14 mouse cellular contexts compared by ENCODE assay signal in the genomic region with DNA sequence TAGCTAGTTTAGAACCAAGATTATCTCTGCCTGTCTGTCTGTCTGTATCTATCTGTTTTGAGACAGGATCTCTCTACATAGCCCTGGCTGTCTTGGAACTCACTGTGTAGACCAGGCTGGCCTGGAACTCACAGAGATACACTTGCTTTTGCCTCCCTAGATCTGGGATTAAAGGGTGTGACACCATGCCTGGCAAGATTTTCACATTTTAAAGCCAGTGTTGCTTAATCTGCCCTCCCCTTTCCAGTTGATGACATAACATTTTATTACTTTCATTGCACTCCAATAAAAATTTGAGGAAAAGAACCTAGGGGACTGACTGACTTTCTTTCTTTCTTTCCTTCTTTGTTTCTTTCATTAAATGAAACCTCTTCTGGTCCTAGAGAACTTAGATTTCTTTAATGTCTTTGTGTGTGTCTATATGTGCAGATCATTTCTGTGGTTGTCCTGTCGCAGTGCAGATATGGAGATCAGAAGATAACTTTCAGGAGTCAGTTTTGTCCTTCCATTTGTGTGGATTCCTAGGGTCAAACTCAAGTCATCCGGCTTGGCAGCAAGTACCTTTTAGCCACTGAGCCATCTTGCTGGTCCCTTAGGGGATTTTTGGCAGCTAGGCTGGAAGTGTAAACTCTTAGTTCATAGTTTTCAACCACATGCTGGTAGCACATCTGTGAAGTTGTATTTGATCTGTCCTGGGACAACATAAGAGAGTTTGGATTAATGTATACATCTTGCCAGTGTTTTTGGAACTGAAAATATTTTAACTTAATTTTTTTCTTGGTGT. TPM values are rescaled to one million over a fixed set of nuclear protein-coding genes. Genes with fewer than 3 reads are reported as not detected.
A peak's percentile ranks its signal among the peaks of the same experiment; 100 is the strongest.
DNase-seq lines count a peak whose midpoint lies in the region; ATAC-seq and TF ChIP-seq lines count a peak whose summit lies in the region.
"Had no signal": no experiment of that assay in that cellular context is flagged by ENCODE, and none has a peak within 500 bp of the region (broad histone marks: within the 10 kb centered on the region; RNA-seq: fewer than 3 reads in every experiment).

No protein-coding gene starts in this region.

- TF ChIP-seq POLR2A in heart, adult 2 months (IDR thresholded peaks at IDR 0.05; ENCODE audit: insufficient read depth, low read depth, low read length) = no peak
- TF ChIP-seq POLR2A in myocyte (IDR thresholded peaks at IDR 0.05; ENCODE audit: insufficient read length, low read depth) = no peak

- no peak overlapping the region for H3K27ac ChIP-seq in heart, embryonic 12.5 days (ENCODE audit: poor library complexity, severe bottlenecking)
- no peak overlapping the region for H3K27ac ChIP-seq in heart, adult 2 months
- H3K27ac ChIP-seq in midbrain, embryonic 11.5 days (ENCODE audit: low read depth, low read length) = no peak overlapping the region
- H3K27ac ChIP-seq in midbrain, postnatal 0 days (ENCODE audit: low read depth, low read length) = no peak overlapping the region
- no peak overlapping the region for H3K27ac ChIP-seq in embryonic facial prominence, embryonic 14.5 days (replicated peaks; ENCODE audit: low read depth, low read length)
- H3K27ac ChIP-seq: layer of hippocampus, adult 2 months; stomach, postnatal 0 days had no signal

- no peak for TF ChIP-seq EP300 in heart, adult 2 months (IDR thresholded peaks at IDR 0.05; ENCODE audit: insufficient read depth, low read depth, low read length)

- peaks cover 3% of the 10 kb centered on the region; the same call in 1 of the 2 replicates for H3K9me3 ChIP-seq in heart, embryonic 12.5 days (replicated peaks)
- no peaks in the 10 kb centered on the region for H3K9me3 ChIP-seq in midbrain, embryonic 11.5 days (ENCODE audit: control insufficient read depth, low read length)
- H3K9me3 ChIP-seq in midbrain, postnatal 0 days (ENCODE audit: low read length) = no peaks in the 10 kb centered on the region
- no peaks in the 10 kb centered on the region for H3K9me3 ChIP-seq in embryonic facial prominence, embryonic 14.5 days (ENCODE audit: control insufficient read depth, low read length)

- ATAC-seq in heart, embryonic 12.5 days (ENCODE audit: insufficient number of reproducible peaks, low FRiP score) = no peak
- ATAC-seq in midbrain, embryonic 11.5 days (ENCODE audit: low FRiP score) = no peak
- no peak for ATAC-seq in midbrain, postnatal 0 days (ENCODE audit: low FRiP score)
- no peak for ATAC-seq in embryonic facial prominence, embryonic 14.5 days (ENCODE audit: low read depth)
- ATAC-seq: midbrain, embryonic 16.5 days had no signal

- H3K79me2 ChIP-seq in heart, adult 2 months (replicated peaks; ENCODE audit: control insufficient read depth, insufficient read depth, low read length) = no peaks in the 10 kb centered on the region; the same call in 1 of the 2 replicates
- H3K79me2 ChIP-seq in myocyte (ENCODE audit: control insufficient read depth, insufficient read depth) = peaks cover 56% of the 10 kb centered on the region

- H3K9ac ChIP-seq in heart, embryonic 12.5 days = no peak overlapping the region
- H3K9ac ChIP-seq in heart, adult 2 months (ENCODE audit: low read depth, low read length) = no peak overlapping the region
- H3K9ac ChIP-seq in midbrain, embryonic 11.5 days (ENCODE audit: low read length) = no peak overlapping the region
- no peak overlapping the region for H3K9ac ChIP-seq in midbrain, postnatal 0 days (replicated peaks; ENCODE audit: low read length, poor library complexity, severe bottlenecking)
- H3K9ac ChIP-seq in embryonic facial prominence, embryonic 14.5 days (ENCODE audit: low read depth, low read length) = no peak overlapping the region

- H3K27me3 ChIP-seq in heart, embryonic 12.5 days (replicated peaks) = no peaks in the 10 kb centered on the region
- H3K27me3 ChIP-seq in heart, adult 2 months (ENCODE audit: control insufficient read depth, insufficient read depth, low read length) = no peaks in the 10 kb centered on the region
- no peaks in the 10 kb centered on the region for H3K27me3 ChIP-seq in midbrain, embryonic 11.5 days (ENCODE audit: control insufficient read depth, insufficient read depth, low read length)
- H3K27me3 ChIP-seq in midbrain, postnatal 0 days (ENCODE audit: insufficient read depth, low read length) = no peaks in the 10 kb centered on the region
- H3K27me3 ChIP-seq in embryonic facial prominence, embryonic 14.5 days (replicated peaks; ENCODE audit: control insufficient read depth, insufficient read depth, low read length) = no peaks in the 10 kb centered on the region
- no peaks in the 10 kb centered on the region for H3K27me3 ChIP-seq in myocyte (ENCODE audit: control insufficient read depth, insufficient read depth, insufficient read length)

- WGBS in heart, embryonic 12.5 days = 72% methylated on average over 2 of the region's 2 CpGs
- 41% methylated on average over 2 of the region's 2 CpGs for WGBS in heart, adult 2 months
- WGBS in midbrain, embryonic 11.5 days = 71% methylated on average over 2 of the region's 2 CpGs
- whole genome bisulfite sequencing in midbrain, postnatal 0 days = 83% methylated on average over 2 of the region's 2 CpGs
- 62% methylated on average over 2 of the region's 2 CpGs for WGBS in embryonic facial prominence, embryonic 14.5 days

- intact Hi-C loops in heart, adult 2 months (cut with DNase I) = loop anchor here (2.0 kb wide), 3 partner anchors 13 to 101 kb away; a partner anchor contains a TSS
- intact Hi-C loops in left cerebral cortex, postnatal 25 days (cut with DNase I) = loop anchor here (5.0 kb wide), 1 partner anchor 38 kb away; no protein-coding TSS in a partner anchor

- H3ac ChIP-seq in myocyte (ENCODE audit: control insufficient read depth, insufficient read length) = no peak overlapping the region

- H3K36me3 ChIP-seq in heart, embryonic 12.5 days = peaks cover 15% of the 10 kb centered on the region
- peaks cover 8% of the 10 kb centered on the region for H3K36me3 ChIP-seq in heart, adult 2 months (ENCODE audit: control insufficient read depth, insufficient read depth, low read length)
- no peaks in the 10 kb centered on the region for H3K36me3 ChIP-seq in midbrain, embryonic 11.5 days (ENCODE audit: control insufficient read depth, insufficient read depth, low read length)
- no peaks in the 10 kb centered on the region for H3K36me3 ChIP-seq in midbrain, postnatal 0 days (ENCODE audit: insufficient read depth, low read length)
- H3K36me3 ChIP-seq in embryonic facial prominence, embryonic 14.5 days (ENCODE audit: control insufficient read depth, insufficient read depth, low read length) = peaks cover 11% of the 10 kb centered on the region
- H3K36me3 ChIP-seq in myocyte (ENCODE audit: control insufficient read depth, insufficient read depth) = peaks cover 6% of the 10 kb centered on the region

- no peak for DNase-seq in heart, adult 2 months
- DNase-seq in midbrain, embryonic 11.5 days (ENCODE audit: low spot score, missing footprints) = peak; percentile 70
- DNase-seq in midbrain, postnatal 0 days (ENCODE audit: low spot score) = no peak
- no peak for DNase-seq in embryonic facial prominence, embryonic 14.5 days (ENCODE audit: low spot score)
- DNase-seq in left cerebral cortex, postnatal 25 days (ENCODE audit: low spot score in 2 of 2) = no peak
- DNase-seq in layer of hippocampus, postnatal 10 days (ENCODE audit: low spot score in 2 of 2) = no peak
- DNase-seq: cerebellum, adult 9-10 months; kidney, adult 9 months; left cerebral cortex, postnatal 4 days had no signal

- TF ChIP-seq CTCF in heart, adult 2 months (IDR thresholded peaks at IDR 0.05) = no peak
- no peak for TF ChIP-seq CTCF in midbrain, postnatal 0 days (IDR thresholded peaks at IDR 0.05)

- no peak overlapping the region for H3K4me3 ChIP-seq in heart, embryonic 12.5 days
- H3K4me3 ChIP-seq in heart, adult 2 months = no peak overlapping the region
- H3K4me3 ChIP-seq in midbrain, embryonic 11.5 days (ENCODE audit: low read depth, low read length) = no peak overlapping the region
- no peak overlapping the region for H3K4me3 ChIP-seq in midbrain, postnatal 0 days (ENCODE audit: low read depth, low read length)
- H3K4me3 ChIP-seq in embryonic facial prominence, embryonic 14.5 days (ENCODE audit: low read depth, low read length) = no peak overlapping the region
- no peak overlapping the region for H3K4me3 ChIP-seq in myocyte

- H3K4me2 ChIP-seq in heart, embryonic 12.5 days = 0 out of 2 replicates have a peak overlapping the region, but pooled peaks have one; percentile 9
- H3K4me2 ChIP-seq in midbrain, embryonic 11.5 days = no peak overlapping the region
- no peak overlapping the region for H3K4me2 ChIP-seq in midbrain, postnatal 0 days (ENCODE audit: low read depth, low read length, poor library complexity, severe bottlenecking)
- H3K4me2 ChIP-seq in embryonic facial prominence, embryonic 14.5 days (ENCODE audit: low read depth, low read length) = peak overlapping the region; percentile 36
- H3K4me2 ChIP-seq in myocyte (ENCODE audit: low read depth) = peak overlapping the region; percentile 79

- H3K4me1 ChIP-seq in heart, embryonic 12.5 days (replicated peaks) = peaks cover 9% of the 10 kb centered on the region
- H3K4me1 ChIP-seq in heart, adult 2 months (ENCODE audit: control insufficient read depth, insufficient read depth, low read length) = peaks cover 6% of the 10 kb centered on the region
- H3K4me1 ChIP-seq in midbrain, embryonic 11.5 days (ENCODE audit: control insufficient read depth, insufficient read depth, low read length) = peaks cover 2% of the 10 kb centered on the region; the same call in 1 of the 2 replicates
- H3K4me1 ChIP-seq in midbrain, postnatal 0 days (ENCODE audit: insufficient read depth, low read length) = no peaks in the 10 kb centered on the region
- peaks cover 12% of the 10 kb centered on the region for H3K4me1 ChIP-seq in embryonic facial prominence, embryonic 14.5 days (ENCODE audit: control insufficient read depth, insufficient read depth, low read length)

TF ChIP-seq in myocyte, 11 proteins besides CTCF, POLR2A, EP300 and RAD21:
- TF ChIP-seq CEBPB (IDR thresholded peaks at IDR 0.05; ENCODE audit: insufficient read depth, poor library complexity, severe bottlenecking) (peak; percentile 50; the same call in 1 of the 2 replicates), E2F4 (IDR thresholded peaks at IDR 0.05; ENCODE audit: insufficient read depth) (no peak)
TF ChIP-seq in myocyte: peak in this region for 1.

RNA-seq across cellular contexts. Expression of a gene that starts 2.4 kb away (rescaled TPM):
- polyA plus RNA-seq in heart, embryonic 12.5 days (2016; fragmentation: Nextera tagmentation; extraction: Ambion mirVana) = 22.6 and 23.1 TPM in 2 replicates
- 10 to 100 TPM; 12.1 to 12.7 TPM for total RNA-seq in heart, adult 2 months (2021)
- 7.7 and 8.8 TPM in 2 replicates for polyA plus RNA-seq in heart, adult 2 months (2012; rRNA removed)
- polyA plus RNA-seq in midbrain, embryonic 11.5 days (2014; fragmentation: Nextera tagmentation; extraction: Ambion mirVana) = 15.1 and 17.2 TPM in 2 replicates
- total RNA-seq in midbrain, postnatal 0 days (2014; rRNA removed) = 7.3 and 11.4 TPM in 2 replicates
- polyA plus RNA-seq in midbrain, postnatal 0 days (2015; fragmentation: Nextera tagmentation; extraction: Ambion mirVana) = 6.3 and 7.0 TPM in 2 replicates
- polyA plus RNA-seq in embryonic facial prominence, embryonic 14.5 days (2014; fragmentation: Nextera tagmentation; extraction: Ambion mirVana) = 29.1 and 29.2 TPM in 2 replicates
- polyA plus RNA-seq in myocyte (2012; fragmentation: generic; extraction: Trizol) = 11.4 TPM
- 10 to 100 TPM; 11.0 to 13.0 TPM for total RNA-seq in left cerebral cortex, postnatal 25 days (2021)
- total RNA-seq in layer of hippocampus, postnatal 10 days (2021) = 10 to 100 TPM; 13.7 to 15.1 TPM

Comparison
In these comparisons a context has a peak if more than half of its experiments do, and no peak if none do; other contexts are left out.
1. H3K4me2 ChIP-seq: peak in heart, embryonic 12.5 days (single experiment), embryonic facial prominence, embryonic 14.5 days (single experiment) and myocyte (single experiment); none in midbrain, embryonic 11.5 days (single experiment) and midbrain, postnatal 0 days (single experiment).